26 mouse cellular contexts compared by ENCODE assay signal in genomic region chr16:29664392-29664791, GRCm38 (mm10).
"Had no signal": no experiment of that assay in that cellular context is flagged by ENCODE, and none has a peak within 500 bp of the region (broad histone marks: within the 10 kb centered on the region; RNA-seq: fewer than 3 reads in every experiment).

No protein-coding gene starts in this region.

- H3K4me3 ChIP-seq: heart, adult 2 months; heart, embryonic 13.5 days; heart, embryonic 15.5 days; hindbrain, embryonic 13.5 days; hindbrain, embryonic 15.5 days; kidney, embryonic 15.5 days; left cerebral cortex, adult 2 months; limb, embryonic 10.5 days; limb, embryonic 12.5 days; liver, embryonic 13.5 days; liver, embryonic 15.5 days had no signal

- H3K27ac ChIP-seq: heart, adult 2 months; heart, embryonic 13.5 days; heart, embryonic 15.5 days; hindbrain, embryonic 13.5 days; hindbrain, embryonic 15.5 days; kidney, embryonic 15.5 days; left cerebral cortex, adult 2 months; limb, embryonic 10.5 days; limb, embryonic 12.5 days; liver, embryonic 13.5 days; liver, embryonic 15.5 days had no signal

- H3K36me3 ChIP-seq: heart, embryonic 13.5 days; heart, embryonic 15.5 days; hindbrain, embryonic 13.5 days; hindbrain, embryonic 15.5 days; kidney, embryonic 15.5 days; limb, embryonic 10.5 days; limb, embryonic 12.5 days; liver, embryonic 13.5 days; liver, embryonic 15.5 days had no signal

- ATAC-seq: inflammation-experienced regulatory T-cells, adult 6 months; liver, postnatal 0 days had no signal

- H3K9ac ChIP-seq: heart, embryonic 13.5 days; heart, embryonic 15.5 days; hindbrain, embryonic 13.5 days; hindbrain, embryonic 15.5 days; kidney, embryonic 15.5 days; limb, embryonic 12.5 days; liver, embryonic 13.5 days; liver, embryonic 15.5 days; liver, postnatal 0 days had no signal

- H3K4me1 ChIP-seq: liver, embryonic 13.5 days; liver, embryonic 15.5 days had no signal

- DNase-seq: gastrocnemius, postnatal 14 days; gastrocnemius, postnatal 36 days; heart, adult 2 months; heart, postnatal 14 days; heart, postnatal 36 days; kidney, adult 2 months; kidney, adult 9 months; kidney, postnatal 10 days; kidney, postnatal 36 days; layer of hippocampus, adult 9-11 months; layer of hippocampus, postnatal 36 days; liver; liver, embryonic 13.5 days; liver, postnatal 0 days had no signal

- H3K27me3 ChIP-seq: heart, embryonic 15.5 days; limb, embryonic 12.5 days; liver, embryonic 13.5 days; liver, embryonic 15.5 days had no signal

- H3K4me2 ChIP-seq: heart, embryonic 11.5 days; heart, embryonic 13.5 days; heart, embryonic 15.5 days; hindbrain, embryonic 13.5 days; hindbrain, embryonic 15.5 days; kidney, embryonic 15.5 days; limb, embryonic 12.5 days; liver, embryonic 11.5 days; liver, embryonic 13.5 days; liver, embryonic 15.5 days had no signal

- H3K9me3 ChIP-seq: heart, embryonic 13.5 days; heart, embryonic 15.5 days; hindbrain, embryonic 13.5 days; hindbrain, embryonic 15.5 days; kidney, embryonic 15.5 days; limb, embryonic 10.5 days; limb, embryonic 12.5 days; liver, embryonic 13.5 days; liver, embryonic 15.5 days had no signal
